Comparison of ENCODE assay signal across 8 mouse cellular contexts in the genomic region with DNA sequence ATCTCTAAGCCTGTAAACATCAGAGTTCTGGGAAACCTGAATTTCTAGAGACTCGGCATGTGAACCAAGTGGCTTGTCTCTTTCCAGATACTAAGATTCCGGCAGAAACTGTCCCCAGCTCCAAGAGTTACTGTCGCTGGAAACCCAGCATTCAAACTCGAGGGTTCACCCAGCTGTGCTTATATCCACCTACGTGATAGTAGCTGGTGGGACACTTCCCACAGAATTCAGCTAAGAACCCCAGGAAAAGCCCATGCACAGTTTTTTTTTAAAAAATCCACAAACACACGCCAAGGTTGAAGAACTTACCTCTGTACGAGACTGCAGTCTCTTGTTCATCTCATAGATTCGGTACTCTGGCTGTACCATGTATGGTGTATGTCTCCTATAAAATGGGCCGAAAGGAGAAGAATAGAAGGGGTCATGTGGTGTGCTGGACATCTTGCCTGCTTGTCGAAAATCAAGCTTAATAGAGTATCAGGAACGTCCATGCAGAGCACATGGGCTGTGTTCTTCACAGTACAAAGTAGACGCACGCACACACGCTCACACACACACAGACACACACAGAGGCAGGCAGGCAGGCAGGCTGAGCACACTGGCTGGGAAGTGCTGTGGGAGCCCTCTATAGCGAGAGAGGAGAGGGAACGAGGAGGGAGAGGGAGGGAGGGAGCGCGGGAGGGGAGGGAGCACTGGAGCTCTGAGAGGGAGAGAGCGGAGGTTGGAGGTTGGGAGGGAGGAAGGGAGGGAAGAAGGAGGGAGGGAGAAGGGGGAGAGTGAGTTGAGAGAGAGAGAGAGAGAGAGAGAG. TPM values are rescaled to one million over a fixed set of nuclear protein-coding genes. Genes with fewer than 3 reads are reported as not detected.
DNase-seq lines count a peak whose midpoint lies in the region; ATAC-seq and TF ChIP-seq lines count a peak whose summit lies in the region.

A gene (minus strand): TSS at position 628 of the 808 bp plus-strand sequence.

- peak within 1 kb of the TSS; percentile 64 for H3K9ac ChIP-seq in forebrain, embryonic 13.5 days
- H3K9ac ChIP-seq in heart, embryonic 14.5 days (ENCODE audit: low read length): peak within 1 kb of the TSS; percentile 65
- H3K9ac ChIP-seq in limb, embryonic 15.5 days: peak within 1 kb of the TSS; percentile 21
- H3K9ac ChIP-seq in midbrain, postnatal 0 days (replicated peaks; ENCODE audit: low read length, poor library complexity, severe bottlenecking): peak within 1 kb of the TSS; percentile 66

- WGBS in forebrain, embryonic 13.5 days: 2% methylated on average over 18 of the region's 19 CpGs
- under 1% methylated on average over 19 of the region's 19 CpGs for WGBS in heart, embryonic 14.5 days
- WGBS in limb, embryonic 15.5 days: 2% methylated on average over 17 of the region's 19 CpGs
- WGBS in midbrain, postnatal 0 days: under 1% methylated on average over 19 of the region's 19 CpGs

- H3K4me2 ChIP-seq in forebrain, embryonic 13.5 days: peak within 1 kb of the TSS; percentile 69
- H3K4me2 ChIP-seq in heart, embryonic 14.5 days (ENCODE audit: low read length): peak within 1 kb of the TSS; percentile 74
- H3K4me2 ChIP-seq in limb, embryonic 15.5 days: peak within 1 kb of the TSS; percentile 50
- H3K4me2 ChIP-seq in midbrain, postnatal 0 days (ENCODE audit: low read depth, low read length, poor library complexity, severe bottlenecking): peak within 1 kb of the TSS; percentile 70

- H3K4me1 ChIP-seq in forebrain, embryonic 13.5 days: peaks cover 22% of the 10 kb centered on the region
- peaks cover 0 to 4% of the 10 kb centered on the region in 2 experiments; a peak in 2 of 4 replicates for H3K4me1 ChIP-seq in heart, embryonic 14.5 days (ENCODE audit: control insufficient read depth in 2 of 2, insufficient read depth in 2 of 2, low read length in 2 of 2)
- peaks cover 23% of the 10 kb centered on the region; the same call in 1 of the 2 replicates for H3K4me1 ChIP-seq in limb, embryonic 15.5 days
- H3K4me1 ChIP-seq in midbrain, postnatal 0 days (ENCODE audit: insufficient read depth, low read length): 0 out of 2 replicates have a peak, but pooled peaks cover 2% of the 10 kb centered on the region

- H3K36me3 ChIP-seq in forebrain, embryonic 13.5 days (ENCODE audit: poor library complexity, severe bottlenecking): no peaks in the 10 kb centered on the region
- no peaks in the 10 kb centered on the region for H3K36me3 ChIP-seq in heart, embryonic 14.5 days (ENCODE audit: control insufficient read depth, insufficient read depth, low read length)
- no peaks in the 10 kb centered on the region for H3K36me3 ChIP-seq in limb, embryonic 15.5 days
- no peaks in the 10 kb centered on the region for H3K36me3 ChIP-seq in midbrain, postnatal 0 days (ENCODE audit: insufficient read depth, low read length)

- peak; percentile 8 for DNase-seq in cerebellum, adult 9-11 months
- DNase-seq in kidney, postnatal 10 days: peak; percentile 83
- DNase-seq in midbrain, postnatal 0 days (ENCODE audit: low spot score): peak; percentile 72
- peak; percentile 69 for DNase-seq in telencephalon, adult 2 months (ENCODE audit: low read depth, low spot score)
- DNase-seq in spleen, postnatal 10 days (ENCODE audit: low spot score in 2 of 2): no peak

- no peaks in the 10 kb centered on the region for H3K27me3 ChIP-seq in forebrain, embryonic 13.5 days
- no peaks in the 10 kb centered on the region for H3K27me3 ChIP-seq in heart, embryonic 14.5 days (ENCODE audit: control insufficient read depth, insufficient read depth, low read length)
- no peaks in the 10 kb centered on the region for H3K27me3 ChIP-seq in limb, embryonic 15.5 days
- no peaks in the 10 kb centered on the region for H3K27me3 ChIP-seq in midbrain, postnatal 0 days (ENCODE audit: insufficient read depth, low read length)

- ATAC-seq in forebrain, embryonic 13.5 days: peak; percentile 94
- ATAC-seq in heart, embryonic 14.5 days (ENCODE audit: insufficient number of reproducible peaks, insufficient read depth, low FRiP score, low read depth): peak; percentile 75
- peak; percentile 87 for ATAC-seq in limb, embryonic 15.5 days (ENCODE audit: insufficient number of reproducible peaks, low FRiP score, low TSS enrichment, low read depth)
- peak; percentile 90 for ATAC-seq in midbrain, postnatal 0 days (ENCODE audit: low FRiP score)

- 0 out of 2 replicates have a peak, but pooled peaks have one; percentile 17 for TF ChIP-seq CTCF in midbrain, postnatal 0 days (IDR thresholded peaks at IDR 0.05)

- no peak within 1 kb of the TSS for H3K27ac ChIP-seq in forebrain, embryonic 13.5 days
- no peak within 1 kb of the TSS; a peak in 1 of 4 replicates for H3K27ac ChIP-seq in heart, embryonic 14.5 days (replicated peaks in 1 of 2; ENCODE audit: control insufficient read depth in 1 of 2, insufficient read depth in 1 of 2, low read depth in 2 of 2, low read length in 2 of 2)
- peak within 1 kb of the TSS; percentile 51 for H3K27ac ChIP-seq in limb, embryonic 15.5 days
- H3K27ac ChIP-seq in midbrain, postnatal 0 days (ENCODE audit: low read depth, low read length): peak within 1 kb of the TSS; percentile 72

- peak within 1 kb of the TSS; percentile 43 for H3K4me3 ChIP-seq in forebrain, embryonic 13.5 days
- peak within 1 kb of the TSS; percentile 46 to 52 for H3K4me3 ChIP-seq in heart, embryonic 14.5 days (ENCODE audit: control insufficient read depth in 1 of 2, insufficient read depth in 1 of 2, low read depth in 1 of 2, low read length in 2 of 2)
- peak within 1 kb of the TSS; percentile 47 for H3K4me3 ChIP-seq in limb, embryonic 15.5 days
- H3K4me3 ChIP-seq in midbrain, postnatal 0 days (ENCODE audit: low read depth, low read length): peak within 1 kb of the TSS; percentile 53

- H3K9me3 ChIP-seq in forebrain, embryonic 13.5 days (replicated peaks): no peaks in the 10 kb centered on the region
- H3K9me3 ChIP-seq in heart, embryonic 14.5 days (ENCODE audit: control insufficient read depth, low read length): no peaks in the 10 kb centered on the region
- H3K9me3 ChIP-seq in limb, embryonic 15.5 days: no peaks in the 10 kb centered on the region
- H3K9me3 ChIP-seq in midbrain, postnatal 0 days (ENCODE audit: low read length): no peaks in the 10 kb centered on the region

RNA-seq across cellular contexts. Expression of the gene that starts here (rescaled TPM):
- polyA plus RNA-seq in forebrain, embryonic 13.5 days (2015; fragmentation: Nextera tagmentation; extraction: Ambion mirVana): 21.5 and 34.3 TPM in 2 replicates
- 14.4 and 17.5 TPM in 2 replicates for polyA plus RNA-seq in heart, embryonic 14.5 days (2014; fragmentation: Nextera tagmentation; extraction: Ambion mirVana)
- polyA plus RNA-seq in limb, embryonic 15.5 days (2015; fragmentation: Nextera tagmentation; extraction: Ambion mirVana): 50.3 and 57.9 TPM in 2 replicates
- total RNA-seq in midbrain, postnatal 0 days (2014; rRNA removed): 47.6 and 63.6 TPM in 2 replicates
- polyA plus RNA-seq in midbrain, postnatal 0 days (2015; fragmentation: Nextera tagmentation; extraction: Ambion mirVana): 66.5 and 78.0 TPM in 2 replicates

Comparison
In these comparisons a context has a peak if more than half of its experiments do, and no peak if none do; other contexts are left out.
1. DNase-seq: peak in cerebellum, adult 9-11 months (single experiment), kidney, postnatal 10 days (single experiment), midbrain, postnatal 0 days (single experiment) and telencephalon, adult 2 months (single experiment); none in spleen, postnatal 10 days (0 of 2).
2. H3K27ac ChIP-seq: peak in limb, embryonic 15.5 days (single experiment) and midbrain, postnatal 0 days (single experiment); none in forebrain, embryonic 13.5 days (single experiment) and heart, embryonic 14.5 days (0 of 2).
3. Peak in every context shown above with its lines, with median percentiles within 50 percentile points of each other: ATAC-seq, H3K4me2 ChIP-seq, H3K4me3 ChIP-seq and H3K9ac ChIP-seq.